Mouse (Mus musculus) left cerebral cortex, adult 6 months (tissue): ENCODE measurements around the gene Gm7257. TPM values are rescaled to one million over a fixed set of nuclear protein-coding genes. Genes with fewer than 3 reads are reported as not detected.

ENCODE experiments used
- long read RNA-seq, 2 experiments: library from polyadenylated mRNA; unstranded; transcript quantifications; one replicate each; pipeline ENCODE4 v2.0.0; 2019 to 2020
- polyA plus RNA-seq: library from polyadenylated mRNA; unstranded; fragments of <200 nt; fragmentation: Nextera tagmentation; gene quantifications from 2 replicates; pipeline ENCODE4 v1.2.3, GENCODE M21; 2021

Gene Gm7257
- polyA plus RNA-seq = not detected in 2 replicates
- long read RNA-seq, experiment 1 = 0 reads
- long read RNA-seq, experiment 2 = 0 reads

DNA sequence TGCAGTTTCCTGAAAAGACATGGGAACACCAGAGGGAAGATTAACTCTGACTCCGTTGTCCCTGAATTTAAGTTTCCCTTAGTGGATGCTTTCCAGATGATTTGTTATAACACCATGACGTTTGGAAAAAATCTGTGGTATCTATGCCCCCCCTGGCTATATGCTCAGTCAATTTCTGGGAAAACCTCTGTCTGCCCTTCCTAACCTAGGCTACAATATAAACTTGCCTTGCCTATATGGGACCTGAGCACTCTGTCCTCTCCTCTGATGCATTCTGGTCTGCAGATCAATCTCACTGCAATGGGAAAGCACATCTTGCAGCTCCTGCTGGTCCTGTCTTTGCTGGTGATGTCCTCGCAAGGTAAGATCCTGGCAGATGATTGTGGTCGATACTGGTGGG, at the start of gene Gm7257:
TSS of gene Gm7257 (plus strand) at position 301 of the 400 bp plus-strand sequence.

DNA sequence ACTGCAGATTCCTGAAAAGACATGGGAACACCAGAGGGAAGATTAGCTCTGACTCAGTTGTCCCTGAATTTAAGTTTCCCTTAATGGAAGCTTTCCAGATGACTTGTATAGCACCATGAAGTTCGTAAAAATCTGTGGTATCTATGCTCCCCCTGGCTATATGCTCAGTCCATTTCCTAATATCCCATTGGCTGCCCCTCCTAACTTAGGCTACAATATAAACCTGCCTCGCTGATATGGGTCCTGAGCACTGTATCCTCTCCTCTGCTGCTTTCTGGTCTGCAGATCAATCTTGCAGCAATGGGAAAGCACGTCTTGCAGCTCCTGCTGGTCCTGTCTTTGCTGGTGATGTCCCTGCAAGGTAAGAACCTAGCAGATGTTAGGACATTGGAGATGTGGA, 43.7 kb downstream of the Gm7257 start, which contains the start of gene Gm9513:
TSS of gene Gm9513 (plus strand) at position 301 of the 400 bp plus-strand sequence.

Other genes with a start within 250 kb of the Gm7257 start
- not detected in 2 replicates for gene Gm9513, start 43.8 kb downstream of the Gm7257 start, polyA plus RNA-seq
- gene Gm5615, start 110.1 kb downstream of the Gm7257 start, polyA plus RNA-seq = not detected in 2 replicates
- gene Gm17689, start 150.8 kb downstream of the Gm7257 start, polyA plus RNA-seq = not detected in 2 replicates
- not detected in 2 replicates for gene A630095E13Rik, start 211.5 kb downstream of the Gm7257 start, polyA plus RNA-seq